Mouse (Mus musculus) left cerebral cortex, postnatal 10 days (tissue): ENCODE measurements at regions not wholly inside any gene's neighbourhood (a gene's known extent, or its start where the extent isn't known, plus 50 kb on each side); places are given as distances from the start of the nearest gene placed in this dataset.

Experiments used
- DNase-seq, 2 experiments: peaks; one replicate each; pipeline ENCODE4 v3.0.0; 2021 to 2022; ENCODE audit warnings: low spot score in 2 of 2, mixed read lengths in 1 of 2; ENCODE audit errors: extremely low spot score in 1 of 2
- intact Hi-C: fragments of 180-260 bp; cut with DNase I; formaldehyde crosslinking; loops from one replicate; pipeline ENCODE4 v1.15.1; 2025

DNA sequence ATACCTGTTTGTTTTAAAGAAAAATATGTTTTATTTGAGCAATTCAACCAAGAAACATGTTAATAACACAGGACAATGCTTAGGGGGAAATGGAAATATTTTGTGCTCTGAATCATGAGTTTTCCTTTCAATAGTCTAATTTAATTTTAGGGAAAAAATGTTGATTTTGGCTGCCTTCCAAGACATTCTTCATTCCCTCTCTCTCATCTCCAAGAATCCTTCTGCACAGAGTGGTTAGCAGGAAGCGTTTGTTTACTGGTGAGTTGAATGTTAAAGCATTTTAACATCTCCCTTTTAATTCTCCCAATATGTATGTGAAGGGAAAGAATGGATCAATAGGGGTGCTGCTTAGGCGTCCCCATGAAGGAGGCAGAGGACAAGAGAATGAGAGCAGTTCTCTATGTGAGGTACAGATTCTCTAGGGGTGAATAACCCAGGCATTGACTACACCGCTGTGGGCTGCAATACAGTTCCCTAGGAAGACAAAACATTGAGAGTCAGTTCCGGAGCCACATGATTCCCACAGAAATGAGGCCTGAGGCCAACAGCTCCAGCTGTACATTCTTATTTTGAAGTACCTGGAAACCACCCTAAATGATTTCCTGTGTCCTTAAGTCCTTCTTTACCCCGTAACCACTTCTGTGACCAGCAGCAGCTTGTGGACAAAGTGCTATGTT is 512.7 kb downstream of the Rfpl4b start:
- intact Hi-C loops = no loop called here

GRCm38 (mm10) chr10:38295724-38296123 is 525.9 kb downstream of the Rfpl4b start:
- no peak for DNase-seq
- intact Hi-C loops = no loop called here

More for the DNA sequence above, 512.7 kb downstream of the Rfpl4b start:
- peak in 1 of 2 experiments; percentile 18 for DNase-seq

GRCm38 (mm10) chr10:38288689-38289283 is 532.8 kb downstream of the Rfpl4b start:
- intact Hi-C loops = no loop called here
- DNase-seq = no peak

GRCm38 (mm10) chr10:38269136-38269535 is 552.4 kb downstream of the Rfpl4b start:
- intact Hi-C loops = no loop called here
- DNase-seq = no peak

DNA sequence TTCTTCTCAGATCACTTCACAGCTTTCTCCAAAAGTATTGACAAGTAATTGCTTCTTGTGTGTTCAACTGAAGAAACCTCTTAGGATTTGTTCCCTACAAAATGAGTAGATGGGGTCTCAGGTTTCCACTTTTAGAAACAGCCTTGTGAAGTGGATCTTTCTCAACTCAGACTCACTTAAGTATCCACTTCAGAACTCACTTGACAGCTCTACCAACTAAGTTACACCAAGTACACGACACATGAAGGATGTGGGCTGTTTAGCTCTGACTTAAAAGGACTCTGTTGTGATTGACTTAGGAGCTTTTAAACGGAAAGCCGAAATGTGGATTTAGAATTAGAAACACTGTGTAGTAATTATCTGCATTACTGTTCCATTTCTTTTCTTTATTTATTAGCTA is 556.0 kb downstream of the Rfpl4b start:
- intact Hi-C loops = no loop called here
- DNase-seq = no peak

GRCm38 (mm10) chr10:38246821-38247220 is 574.8 kb downstream of the Rfpl4b start:
- DNase-seq = no peak
- intact Hi-C loops = no loop called here
